Mouse (Mus musculus) limb, embryonic 11.5 days (tissue): ENCODE results near the gene Mid1. TPM values are rescaled to one million over a fixed set of nuclear protein-coding genes. Genes with fewer than 3 reads are reported as not detected.

Source experiments
- ATAC-seq: fragments of 200-750 bp; cut with Nextera tagmentation; 2 replicates; pipeline ENCODE4 v1.8.0; 2017; ENCODE audit warnings: low read depth; ENCODE audit not compliant: insufficient number of reproducible peaks, low FRiP score, low TSS enrichment
- DNase-seq: peaks from one replicate; pipeline ENCODE4 v3.0.0-alpha.2; 2015; ENCODE audit warnings: low spot score
- H3K27ac ChIP-seq: fragments of 300-500 bp; sonication (generic); replicated peaks from 2 replicates; pipeline ENCODE4 v1.5.1; 2014; ENCODE audit warnings: low read depth, mild to moderate bottlenecking, low read length
- H3K27me3 ChIP-seq: fragments of 300-500 bp; sonication (generic); 2 replicates; pipeline ENCODE4 v1.6.1; 2014; ENCODE audit warnings: mild to moderate bottlenecking, low read length, mixed read lengths; ENCODE audit not compliant: control insufficient read depth, insufficient read depth
- H3K36me3 ChIP-seq: fragments of 300-500 bp; sonication (generic); 2 replicates; pipeline ENCODE4 v1.6.1; 2014; ENCODE audit warnings: mild to moderate bottlenecking, low read length, moderate library complexity, mixed read lengths; ENCODE audit not compliant: control insufficient read depth, insufficient read depth
- H3K4me1 ChIP-seq: fragments of 300-500 bp; sonication (generic); 2 replicates; pipeline ENCODE4 v1.6.1; 2014; ENCODE audit warnings: low read length, mixed read lengths; ENCODE audit not compliant: control insufficient read depth, insufficient read depth
- H3K4me2 ChIP-seq: fragments of 300-500 bp; sonication (generic); 2 replicates; pipeline ENCODE4 v1.6.1; 2014; ENCODE audit warnings: low read depth, mild to moderate bottlenecking, moderate library complexity; ENCODE audit not compliant: severe bottlenecking
- H3K4me3 ChIP-seq: fragments of 300-500 bp; sonication (generic); 2 replicates; pipeline ENCODE4 v1.5.1; 2014; ENCODE audit warnings: low read depth, low read length
- H3K9ac ChIP-seq: fragments of 300-500 bp; sonication (generic); 2 replicates; pipeline ENCODE4 v1.6.1; 2014; ENCODE audit warnings: mild to moderate bottlenecking, low read length
- H3K9me3 ChIP-seq: fragments of 300-500 bp; sonication (generic); 2 replicates; pipeline ENCODE4 v1.6.1; 2016; ENCODE audit warnings: low read length; ENCODE audit not compliant: control insufficient read depth
- WGBS: fragments of 180-500 bp; shearing (Covaris S2); extraction: QIAGEN DNeasy Blood & Tissue Kit; methylation state at CpG from one replicate; pipeline ENCODE4 v1.1.7; 2014; 5-methylcytosine and 5-hydroxymethylcytosine counted together
- polyA plus RNA-seq: library from polyadenylated mRNA; unstranded; fragments of >200 nt; fragmentation: Nextera tagmentation; extraction: Ambion mirVana; gene quantifications from 2 replicates; pipeline ENCODE4 v1.2.1, GENCODE M21; 2014

Gene Mid1
- polyA plus RNA-seq, 1 experiment from 2014 or later = 11.5 TPM

DNA sequence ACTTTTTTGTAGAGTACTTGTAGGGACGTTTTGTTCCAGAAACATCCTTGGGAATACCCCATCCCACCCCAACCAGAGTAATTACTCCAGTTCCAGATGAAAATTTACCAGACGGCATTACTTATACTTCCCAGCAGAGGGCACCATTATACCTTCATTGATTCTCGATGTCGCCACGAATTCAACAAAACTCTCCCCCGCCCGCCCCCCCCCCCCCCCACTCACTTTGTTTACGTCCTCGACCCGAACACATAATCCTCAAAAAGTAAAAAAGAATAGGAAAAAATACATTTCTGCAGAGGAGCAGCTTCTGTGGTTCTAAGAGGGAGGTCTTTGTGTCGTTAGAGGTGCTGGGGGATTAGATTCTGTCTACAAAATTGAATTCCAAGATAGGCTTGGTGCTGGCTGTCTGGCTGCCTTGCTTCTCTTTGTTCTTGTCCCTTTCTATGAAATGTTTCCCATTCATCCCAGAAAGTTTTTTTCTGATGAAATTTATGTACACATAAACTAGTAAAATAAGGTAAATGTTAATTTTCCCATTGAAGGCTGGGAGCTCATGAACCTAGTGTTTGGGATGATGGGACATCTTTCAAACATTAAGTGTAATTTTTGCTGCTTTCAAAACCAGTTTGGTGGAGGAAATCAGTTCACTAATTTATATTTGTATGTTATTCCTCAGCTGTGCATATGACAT, 114.1 kb downstream of the Mid1 start:
- Histone ChIP-seq H3K9ac (no peak overlapping the region), H3K36me3 (no peaks in the 10 kb centered on the region), H3K27me3 (peaks cover 5% of the 10 kb centered on the region), H3K4me1 (no peaks in the 10 kb centered on the region), H3K9me3 (no peaks in the 10 kb centered on the region), H3K27ac (no peak overlapping the region), H3K4me3 (no peak overlapping the region), H3K4me2 (no peak overlapping the region)
- WGBS = 11% methylated on average over 11 of the region's 11 CpGs
- DNase-seq (peak; percentile 28), ATAC-seq (no peak)

DNA sequence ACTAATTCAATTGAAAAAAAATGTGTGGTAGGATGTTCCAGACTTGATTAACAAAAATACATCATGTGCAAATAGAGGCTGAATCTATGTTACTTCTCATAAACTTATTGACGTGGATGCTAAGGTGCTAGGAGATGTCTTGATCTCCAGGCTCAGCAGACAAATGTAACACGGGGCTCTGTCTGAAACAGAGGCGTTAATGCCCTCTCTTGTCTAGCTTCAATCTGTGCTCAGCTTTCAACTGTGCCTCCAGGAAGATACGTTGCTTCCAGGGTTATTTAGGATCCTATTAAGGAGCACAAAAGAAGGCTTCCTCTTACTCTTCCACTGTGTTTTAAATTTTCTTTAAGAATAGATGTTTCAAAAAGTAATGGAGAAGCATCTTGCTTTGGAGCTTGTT, 115.2 kb downstream of the Mid1 start:
- H3K9me3 ChIP-seq = no peaks in the 10 kb centered on the region
- H3K27me3 ChIP-seq = peaks cover 5% of the 10 kb centered on the region
- H3K4me2 ChIP-seq = no peak overlapping the region
- no peak overlapping the region for H3K9ac ChIP-seq
- no peak for DNase-seq
- 44% methylated on average over 4 of the region's 4 CpGs for WGBS
- H3K36me3 ChIP-seq = no peaks in the 10 kb centered on the region
- H3K27ac ChIP-seq = no peak overlapping the region
- no peak for ATAC-seq
- no peak overlapping the region for H3K4me3 ChIP-seq
- no peaks in the 10 kb centered on the region for H3K4me1 ChIP-seq

DNA sequence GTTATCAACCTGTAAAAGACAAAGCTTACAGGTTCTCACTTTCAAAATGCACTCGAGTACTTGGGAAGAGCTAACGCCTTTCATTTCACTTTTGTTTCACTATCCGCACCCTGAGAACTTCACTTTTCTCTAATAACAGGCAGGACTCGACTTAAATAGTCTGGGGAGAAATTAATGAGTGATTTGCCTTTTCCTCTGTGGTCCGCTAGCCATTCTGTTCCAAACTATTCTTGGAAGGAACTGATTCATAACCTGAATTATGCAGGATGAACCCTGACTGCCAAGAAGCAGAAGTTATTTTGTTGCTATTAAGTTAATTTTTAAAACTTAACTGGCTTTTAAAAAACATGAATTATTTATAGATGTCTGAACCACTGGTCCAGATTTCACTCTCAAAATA, 120.8 kb downstream of the Mid1 start:
- WGBS = 82% methylated on average over 5 of the region's 5 CpGs
- DNase-seq (no peak), ATAC-seq (no peak)
- Histone ChIP-seq H3K4me3 (no peak overlapping the region), H3K36me3 (no peaks in the 10 kb centered on the region), H3K4me2 (no peak overlapping the region), H3K4me1 (no peaks in the 10 kb centered on the region), H3K27me3 (no peaks in the 10 kb centered on the region; the same call in 1 of the 2 replicates), H3K9ac (no peak overlapping the region), H3K9me3 (no peaks in the 10 kb centered on the region), H3K27ac (no peak overlapping the region)

DNA sequence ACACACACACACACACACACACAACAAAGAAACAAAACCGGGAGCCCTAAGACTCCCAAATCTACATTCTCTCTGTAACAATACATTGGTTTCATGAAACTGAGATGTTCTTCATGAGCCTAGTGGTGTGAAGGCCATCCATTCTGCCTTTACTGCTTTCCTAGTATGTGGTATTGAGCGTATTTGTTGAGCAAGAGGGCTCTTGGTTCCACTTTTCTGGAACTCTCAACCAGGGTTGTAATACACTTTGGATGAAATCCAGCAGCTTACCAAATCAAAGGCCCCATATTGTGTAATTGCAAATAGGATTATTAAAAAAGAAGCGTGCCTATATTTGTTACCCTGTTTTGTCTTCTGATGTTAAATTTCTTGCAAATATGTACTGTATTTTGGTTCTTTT, 122.7 kb downstream of the Mid1 start:
- no peak overlapping the region for H3K4me3 ChIP-seq
- H3K9ac ChIP-seq = no peak overlapping the region
- DNase-seq (no peak), ATAC-seq (no peak)
- no peaks in the 10 kb centered on the region for H3K27me3 ChIP-seq
- H3K9me3 ChIP-seq = no peaks in the 10 kb centered on the region
- no peaks in the 10 kb centered on the region for H3K4me1 ChIP-seq
- H3K4me2 ChIP-seq = no peak overlapping the region
- no peaks in the 10 kb centered on the region for H3K36me3 ChIP-seq
- WGBS = 86% methylated on average over 3 of the region's 3 CpGs
- H3K27ac ChIP-seq = no peak overlapping the region

DNA sequence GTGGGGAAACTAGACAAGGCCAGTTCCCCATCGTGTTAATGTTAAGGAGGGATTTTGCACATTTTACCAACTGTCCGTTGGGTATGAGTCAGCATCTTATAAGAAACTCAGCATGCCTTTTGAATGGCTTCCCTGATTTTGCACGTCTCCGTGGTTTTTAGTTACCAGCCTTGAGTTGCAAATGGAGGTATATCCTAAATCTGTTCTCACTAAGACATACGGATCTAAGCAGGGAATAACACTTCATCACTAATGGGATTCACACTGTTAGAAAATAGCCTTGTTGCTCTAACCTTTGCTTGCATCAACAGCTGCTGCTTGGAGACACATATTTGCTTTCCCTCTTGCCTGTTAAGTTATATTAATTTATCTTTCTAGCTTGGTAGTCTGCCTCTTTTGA, 126.3 kb downstream of the Mid1 start:
- ATAC-seq (no peak), DNase-seq (no peak)
- Histone ChIP-seq H3K4me3 (no peak overlapping the region), H3K9me3 (no peaks in the 10 kb centered on the region), H3K4me1 (no peaks in the 10 kb centered on the region), H3K27me3 (no peaks in the 10 kb centered on the region; the same call in 1 of the 2 replicates), H3K4me2 (no peak overlapping the region), H3K27ac (no peak overlapping the region), H3K9ac (no peak overlapping the region), H3K36me3 (no peaks in the 10 kb centered on the region)
- 56% methylated on average over 5 of the region's 5 CpGs for WGBS

DNA sequence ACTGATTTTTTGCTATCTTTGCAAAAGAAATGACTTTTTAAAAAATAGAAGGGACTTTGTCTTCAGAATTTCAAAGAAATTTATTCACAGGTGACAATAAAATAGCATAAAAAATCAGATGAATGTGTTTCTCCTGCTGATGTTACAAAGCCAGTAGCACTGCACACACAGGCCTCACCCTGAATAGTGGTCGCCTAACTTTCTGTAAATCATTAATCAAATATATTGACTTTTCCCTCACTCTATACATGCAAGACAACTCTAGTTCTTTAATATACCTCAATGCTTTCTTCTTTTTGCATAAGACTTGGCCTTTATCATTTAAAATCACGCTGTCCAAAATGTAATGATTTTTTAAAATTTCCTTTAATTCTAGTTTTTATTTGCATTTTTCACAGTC, 126.8 kb downstream of the Mid1 start:
- DNase-seq (no peak), ATAC-seq (no peak)
- Histone ChIP-seq H3K4me3 (no peak overlapping the region), H3K9me3 (no peaks in the 10 kb centered on the region), H3K27ac (no peak overlapping the region), H3K9ac (no peak overlapping the region), H3K4me1 (no peaks in the 10 kb centered on the region), H3K4me2 (no peak overlapping the region), H3K27me3 (no peaks in the 10 kb centered on the region; the same call in 1 of the 2 replicates), H3K36me3 (no peaks in the 10 kb centered on the region)
- WGBS = 80% methylated on average over 2 of the region's 2 CpGs

DNA sequence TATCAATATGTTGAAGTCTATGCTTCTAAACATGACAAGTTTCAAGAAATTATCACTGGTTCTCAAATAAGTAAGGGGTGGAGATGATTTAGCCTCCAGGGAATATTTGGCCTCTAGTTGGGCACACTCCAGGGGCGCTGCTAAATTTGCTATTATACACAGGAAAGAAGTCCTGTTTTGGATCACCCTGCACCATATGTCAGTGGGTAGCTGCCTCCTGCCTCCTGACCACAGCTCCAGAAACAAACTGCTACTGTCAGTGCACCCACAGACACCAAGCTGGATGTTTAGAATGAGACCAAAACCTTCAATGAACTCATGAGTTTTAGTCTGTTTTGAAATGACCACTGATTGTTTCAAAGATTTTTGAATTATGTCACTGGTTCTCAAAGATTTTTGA, 128.7 kb downstream of the Mid1 start:
- WGBS = 76% methylated on average over 1 of the region's 1 CpGs
- Histone ChIP-seq H3K27me3 (no peaks in the 10 kb centered on the region; the same call in 1 of the 2 replicates), H3K4me3 (no peak overlapping the region), H3K27ac (no peak overlapping the region), H3K36me3 (no peaks in the 10 kb centered on the region), H3K4me2 (no peak overlapping the region), H3K4me1 (no peaks in the 10 kb centered on the region), H3K9ac (no peak overlapping the region), H3K9me3 (no peaks in the 10 kb centered on the region)
- ATAC-seq = no peak
- no peak for DNase-seq

DNA sequence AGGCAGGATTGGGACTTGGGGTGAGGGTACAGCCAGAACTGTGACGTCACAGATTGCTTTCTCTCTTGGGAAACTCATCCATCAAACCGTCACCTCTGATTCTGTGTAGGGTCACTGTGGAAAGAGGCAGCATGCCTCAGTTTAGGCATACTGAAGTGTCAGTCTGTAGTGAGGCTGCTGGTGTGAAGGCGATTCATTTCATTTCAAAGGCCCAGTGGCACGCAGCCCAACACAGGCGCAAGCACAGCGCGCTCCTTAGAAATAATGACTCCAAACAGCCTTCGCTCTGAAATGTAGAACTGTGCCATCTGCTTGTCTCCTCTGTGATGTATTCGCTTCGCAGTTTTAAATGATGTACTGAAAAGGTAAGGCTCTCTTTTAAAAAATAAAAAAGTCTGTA, 141.9 kb downstream of the Mid1 start:
- no peaks in the 10 kb centered on the region for H3K4me1 ChIP-seq
- H3K27me3 ChIP-seq = no peaks in the 10 kb centered on the region; the same call in 1 of the 2 replicates
- no peak overlapping the region for H3K9ac ChIP-seq
- 46% methylated on average over 10 of the region's 10 CpGs for WGBS
- H3K36me3 ChIP-seq = no peaks in the 10 kb centered on the region
- no peak overlapping the region for H3K4me2 ChIP-seq
- DNase-seq = peak; percentile 20
- H3K4me3 ChIP-seq = no peak overlapping the region
- H3K9me3 ChIP-seq = no peaks in the 10 kb centered on the region
- no peak for ATAC-seq
- H3K27ac ChIP-seq = no peak overlapping the region

DNA sequence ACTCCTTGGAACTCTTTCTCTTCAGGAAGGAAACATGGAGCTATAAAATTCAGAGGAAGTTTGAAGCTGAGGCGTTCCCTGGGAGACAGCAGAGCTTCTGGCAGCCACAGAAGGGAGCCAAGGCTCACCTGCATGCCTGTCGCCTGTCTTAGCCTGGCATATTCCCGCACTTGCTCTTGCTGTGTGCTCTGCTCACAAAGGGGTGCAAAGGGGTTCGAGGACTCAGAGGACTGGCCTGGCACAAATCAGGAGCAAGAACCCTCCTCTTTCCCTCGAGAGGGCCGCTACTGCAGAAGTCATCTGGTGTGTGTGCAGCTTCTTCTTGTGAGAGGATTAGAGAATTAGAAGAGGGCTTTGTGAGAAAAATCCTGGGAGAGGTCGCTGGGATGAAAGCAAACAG, 142.7 kb downstream of the Mid1 start:
- no peak overlapping the region for H3K9ac ChIP-seq
- no peak overlapping the region for H3K4me2 ChIP-seq
- WGBS = 29% methylated on average over 7 of the region's 7 CpGs
- H3K4me1 ChIP-seq = no peaks in the 10 kb centered on the region
- no peaks in the 10 kb centered on the region for H3K36me3 ChIP-seq
- H3K27ac ChIP-seq = no peak overlapping the region
- H3K9me3 ChIP-seq = no peaks in the 10 kb centered on the region
- no peak overlapping the region for H3K4me3 ChIP-seq
- no peaks in the 10 kb centered on the region; the same call in 1 of the 2 replicates for H3K27me3 ChIP-seq
- DNase-seq (no peak), ATAC-seq (no peak)
